Mouse (Mus musculus) liver, postnatal 0 days (tissue): ENCODE results near the gene Trpv2. TPM values are rescaled to one million over a fixed set of nuclear protein-coding genes. Genes with fewer than 3 reads are reported as not detected.

Experiments used
- ATAC-seq: fragments of 200-750 bp; cut with Nextera tagmentation; 2 replicates; pipeline ENCODE4 v1.8.0; 2017; ENCODE audit warnings: mild to moderate bottlenecking, moderate library complexity
- DNase-seq: peaks from one replicate; pipeline ENCODE4 v3.0.0-alpha.2; 2016
- H3K27ac ChIP-seq: fragments of 300-500 bp; sonication (generic); 2 replicates; pipeline ENCODE4 v1.5.1; 2014; ENCODE audit warnings: antibody characterized with exemption, moderate library complexity, mild to moderate bottlenecking, low read depth
- H3K27me3 ChIP-seq: fragments of 300-500 bp; sonication (generic); 2 replicates; pipeline ENCODE4 v1.6.1; 2014; ENCODE audit warnings: low read length, control low read depth, mixed read lengths; ENCODE audit not compliant: insufficient read depth
- H3K36me3 ChIP-seq: fragments of 300-500 bp; sonication (generic); replicated peaks from 2 replicates; pipeline ENCODE4 v1.6.1; 2014; ENCODE audit warnings: mild to moderate bottlenecking, control low read depth, low read length, moderate library complexity, mixed read lengths; ENCODE audit not compliant: insufficient read depth
- H3K4me1 ChIP-seq: fragments of 300-500 bp; sonication (generic); 2 replicates; pipeline ENCODE4 v1.6.1; 2014; ENCODE audit warnings: antibody characterized with exemption, mild to moderate bottlenecking, control low read depth; ENCODE audit not compliant: insufficient read depth
- H3K4me2 ChIP-seq: fragments of 300-500 bp; sonication (generic); 2 replicates; pipeline ENCODE4 v1.6.1; 2014; ENCODE audit warnings: low read depth, mild to moderate bottlenecking, low read length, moderate library complexity, mixed read lengths
- H3K4me3 ChIP-seq: fragments of 300-500 bp; sonication (generic); 2 replicates; pipeline ENCODE4 v1.5.1; 2014; ENCODE audit warnings: low read depth, low read length
- H3K9ac ChIP-seq: fragments of 300-500 bp; sonication (generic); replicated peaks from 2 replicates; pipeline ENCODE4 v1.6.1; 2014; ENCODE audit warnings: mild to moderate bottlenecking, moderate library complexity
- H3K9me3 ChIP-seq: fragments of 300-500 bp; sonication (generic); 2 replicates; pipeline ENCODE4 v1.6.1; 2016; ENCODE audit warnings: mild to moderate bottlenecking, control low read depth, low read length, mixed read lengths
- CTCF ChIP-seq: sonication (generic); IDR thresholded peaks from 2 replicates; pipeline ENCODE4 v1.5.1; 2016; ENCODE audit warnings: antibody characterized with exemption, low read depth
- EP300 ChIP-seq: IDR thresholded peaks from 2 replicates; pipeline ENCODE4 v1.6.1; 2016; ENCODE audit warnings: antibody characterized with exemption, low read depth, mild to moderate bottlenecking
- WGBS: fragments of 180-500 bp; shearing (Covaris S2); extraction: QIAGEN DNeasy Blood & Tissue Kit; methylation state at CpG from one replicate; pipeline ENCODE4 v1.1.7; 2014; ENCODE audit not compliant: insufficient replicate concordance; 5-methylcytosine and 5-hydroxymethylcytosine counted together
- polyA plus RNA-seq: library from polyadenylated mRNA; unstranded; fragments of >200 nt; fragmentation: Nextera tagmentation; extraction: Ambion mirVana; gene quantifications from 2 replicates; pipeline ENCODE4 v1.2.1, GENCODE M21; 2015

Gene Trpv2
- polyA plus RNA-seq, 1 experiment from 2014 or later, result 5.4 TPM

DNA sequence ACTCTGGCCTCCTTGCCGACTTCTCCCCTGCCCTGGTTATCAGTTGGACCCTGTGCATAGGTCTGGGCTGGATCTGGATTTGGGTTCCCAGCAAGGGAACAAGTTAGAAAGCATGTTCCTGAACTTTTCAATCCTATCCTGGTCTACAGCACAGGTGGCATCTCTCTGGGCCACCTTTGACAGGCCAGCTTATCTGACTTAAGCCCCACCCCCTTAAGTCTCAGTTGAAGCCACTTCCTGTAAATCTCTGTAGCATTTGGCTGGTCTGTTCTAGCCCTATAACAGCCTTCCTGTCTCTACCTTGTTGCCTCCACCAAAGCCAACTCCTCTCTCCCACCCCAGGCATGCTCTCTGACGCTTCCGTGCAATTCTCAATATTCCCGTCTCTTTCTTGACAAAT lies 24.3 kb downstream of the Trpv2 start:
- no peak for TF ChIP-seq CTCF
- no peak for TF ChIP-seq EP300
- 81% methylated on average over 4 of the region's 4 CpGs for WGBS
- ATAC-seq (no peak), DNase-seq (no peak)
- no peak overlapping the region for H3K9ac ChIP-seq
- no peaks in the 10 kb centered on the region for H3K27me3 ChIP-seq
- H3K4me1 ChIP-seq, result peaks cover 6% of the 10 kb centered on the region
- H3K4me2 ChIP-seq, result no peak overlapping the region
- no peaks in the 10 kb centered on the region for H3K9me3 ChIP-seq
- H3K27ac ChIP-seq, result no peak overlapping the region
- no peak overlapping the region for H3K4me3 ChIP-seq
- H3K36me3 ChIP-seq, result no peaks in the 10 kb centered on the region

DNA sequence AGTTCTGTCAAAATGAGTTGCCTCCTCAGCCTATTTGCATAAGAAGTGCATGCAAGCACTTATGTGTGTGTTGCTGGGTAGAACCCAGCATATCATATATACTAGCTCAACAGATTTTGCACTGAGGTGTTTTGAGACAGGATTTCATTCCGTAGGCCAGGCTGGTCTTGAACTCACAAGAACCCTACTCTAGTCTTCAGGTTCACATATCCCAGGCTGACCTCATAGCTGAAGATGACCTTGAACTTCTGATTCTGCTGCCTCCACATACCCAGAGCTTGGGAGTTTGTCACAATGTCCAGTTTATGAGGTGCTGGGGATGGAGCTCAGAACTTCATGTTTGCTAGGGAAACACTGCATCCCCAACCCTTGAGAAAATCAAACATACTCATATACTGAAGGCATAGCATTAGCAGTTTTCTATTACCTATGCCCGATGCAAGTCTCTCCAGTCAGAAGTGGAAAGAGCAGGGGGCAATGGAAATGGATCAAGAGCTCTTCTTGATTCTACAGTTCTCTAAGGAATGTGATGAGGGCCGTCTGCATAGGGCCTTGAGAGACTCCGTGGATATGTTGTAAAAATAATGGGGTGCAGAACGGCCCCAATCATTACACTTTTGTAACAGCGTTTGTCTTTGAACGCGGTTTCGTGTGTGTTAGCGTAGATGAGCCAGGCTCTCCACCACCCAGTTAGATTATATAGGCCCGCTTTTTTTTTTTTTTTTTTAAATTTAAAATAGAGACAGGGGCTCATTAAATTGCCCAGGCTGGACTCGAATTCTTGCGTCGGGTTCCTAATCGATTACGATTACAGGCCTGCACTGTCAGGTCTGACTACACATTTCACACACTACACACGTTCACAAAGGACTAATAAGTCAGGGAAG lies 27.7 kb downstream of the Trpv2 start:
- Histone ChIP-seq H3K27ac (peak overlapping the region; percentile 96), H3K9me3 (no peaks in the 10 kb centered on the region), H3K4me2 (peak overlapping the region; percentile 79), H3K4me3 (peak overlapping the region; percentile 83), H3K36me3 (peaks cover 30% of the 10 kb centered on the region), H3K4me1 (peaks cover 22% of the 10 kb centered on the region), H3K9ac (peak overlapping the region; percentile 61), H3K27me3 (no peaks in the 10 kb centered on the region)
- TF ChIP-seq CTCF, result no peak
- no peak for TF ChIP-seq EP300
- peak; percentile 0; the same call in 1 of the 2 replicates for ATAC-seq
- WGBS, result 12% methylated on average over 17 of the region's 17 CpGs
- no peak for DNase-seq

DNA sequence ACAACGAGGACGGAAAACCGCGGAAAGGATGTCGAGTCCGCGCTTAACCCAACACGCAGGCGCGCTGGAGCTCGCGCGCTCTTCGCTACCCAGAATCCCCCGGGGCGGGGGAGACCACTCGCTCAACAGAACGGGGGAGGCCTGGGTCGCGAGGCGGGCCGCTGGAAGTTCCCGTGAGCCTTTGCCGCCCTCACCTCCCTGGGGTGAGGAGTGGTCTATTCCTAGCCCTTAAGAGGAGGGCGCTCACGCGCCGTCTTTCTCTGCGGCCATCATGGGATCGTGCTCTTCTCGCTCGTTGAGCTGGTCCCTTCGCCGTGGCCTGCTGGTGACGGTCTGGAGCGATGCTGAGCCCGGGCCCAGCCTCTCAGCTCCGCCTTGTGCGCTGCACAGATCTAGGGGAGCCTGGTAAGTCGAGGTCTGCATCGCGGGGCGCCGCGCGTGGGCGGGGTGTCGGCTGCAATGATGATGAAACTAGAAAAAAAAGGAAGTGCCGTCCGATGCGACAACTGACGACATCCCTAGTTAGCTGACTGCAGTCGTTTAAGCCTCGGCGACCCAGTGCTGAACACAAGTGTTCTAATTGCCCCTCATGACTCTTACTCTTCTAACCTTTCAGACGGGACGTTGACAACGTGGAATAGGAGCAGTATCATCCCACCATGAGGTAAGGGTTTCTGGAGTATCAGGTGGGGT lies 28.5 kb downstream of the Trpv2 start:
- Histone ChIP-seq H3K9me3 (no peaks in the 10 kb centered on the region), H3K4me2 (peak overlapping the region; percentile 79), H3K4me1 (peaks cover 22% of the 10 kb centered on the region), H3K9ac (peak overlapping the region; percentile 85), H3K27me3 (no peaks in the 10 kb centered on the region), H3K36me3 (peaks cover 38% of the 10 kb centered on the region), H3K27ac (peak overlapping the region; percentile 96), H3K4me3 (peak overlapping the region; percentile 83)
- WGBS, result under 1% methylated on average over 58 of the region's 58 CpGs
- DNase-seq (peak; percentile 97), ATAC-seq (peak; percentile 95)
- TF ChIP-seq EP300 (peak; percentile 75; the same call in 1 of the 2 replicates), CTCF (peak; percentile 38)

DNA sequence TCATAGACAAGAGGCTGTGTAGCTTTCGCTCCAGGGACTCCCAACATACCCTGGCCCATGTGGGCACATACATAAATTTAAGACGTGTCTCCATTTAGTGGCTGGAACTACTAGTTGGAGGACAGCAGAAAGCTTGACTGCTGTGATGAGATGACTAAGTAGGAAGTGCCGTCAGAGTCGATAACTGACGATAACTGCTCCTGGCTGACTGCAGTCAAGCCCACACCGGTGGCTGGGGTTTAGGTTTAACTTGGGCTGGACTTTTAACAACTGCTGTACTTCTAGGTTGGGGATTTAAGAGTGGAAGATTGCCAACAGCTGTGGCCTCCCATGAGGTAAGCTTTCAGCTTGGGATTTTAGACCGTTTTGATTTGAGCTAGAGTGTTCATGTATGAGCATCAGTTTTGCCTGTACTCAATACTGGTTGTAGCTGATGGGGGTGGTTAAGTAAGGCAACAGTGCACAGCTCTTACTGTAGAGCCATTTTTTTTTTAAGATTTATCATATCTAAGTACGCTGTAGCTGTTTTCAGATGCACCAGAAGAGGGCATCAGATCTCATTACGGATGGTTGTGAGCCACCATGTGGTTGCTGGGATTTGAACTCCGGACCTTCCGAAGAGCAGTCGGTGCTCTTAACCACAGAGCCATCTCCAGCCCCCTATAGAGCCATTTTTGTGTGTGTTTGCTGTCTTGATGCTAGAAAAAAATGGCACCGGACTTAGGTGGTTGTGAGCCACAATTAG lies 29.2 kb downstream of the Trpv2 start:
- peak; percentile 50 for DNase-seq
- Histone ChIP-seq H3K4me1 (peaks cover 22% of the 10 kb centered on the region), H3K4me2 (peak overlapping the region; percentile 79), H3K36me3 (peaks cover 39% of the 10 kb centered on the region), H3K27ac (peak overlapping the region; percentile 96), H3K9ac (peak overlapping the region; percentile 85), H3K27me3 (no peaks in the 10 kb centered on the region), H3K9me3 (no peaks in the 10 kb centered on the region), H3K4me3 (peak overlapping the region; percentile 83)
- WGBS, result under 1% methylated on average over 13 of the region's 13 CpGs
- TF ChIP-seq EP300, result no peak
- TF ChIP-seq CTCF, result peak; percentile 52
- ATAC-seq, result peak; percentile 18

DNA sequence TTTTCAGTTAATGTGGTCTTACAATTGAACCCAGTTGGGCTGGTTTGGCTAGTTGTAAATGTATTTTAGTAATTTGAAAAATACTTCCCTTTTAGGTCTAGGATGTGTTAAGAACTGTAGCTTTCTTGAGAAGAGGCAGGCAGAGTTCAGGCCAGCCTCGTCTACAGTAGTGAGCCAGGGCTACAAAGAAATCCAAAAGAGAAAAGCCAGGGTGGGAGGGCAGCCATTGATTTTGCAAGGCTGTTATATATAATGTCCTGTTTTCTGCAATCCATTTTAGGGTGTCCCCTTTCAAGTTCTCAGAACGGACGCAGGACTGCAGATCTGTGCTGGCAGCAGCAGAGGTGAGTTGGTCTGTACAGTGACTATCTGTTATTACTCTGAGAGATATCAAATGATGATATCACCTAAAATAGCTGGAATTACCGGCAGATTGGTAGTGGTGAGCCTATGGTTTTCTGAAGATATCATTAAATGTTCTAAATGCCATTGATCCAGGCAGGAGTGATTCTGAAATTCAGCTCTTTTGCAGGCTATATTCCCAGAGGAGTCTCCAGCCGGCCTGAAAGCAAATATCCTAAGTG lies 29.9 kb downstream of the Trpv2 start:
- 18% methylated on average over 5 of the region's 5 CpGs for WGBS
- ATAC-seq (no peak), DNase-seq (no peak)
- peak overlapping the region; percentile 79 for H3K4me2 ChIP-seq
- H3K27ac ChIP-seq, result peak overlapping the region; percentile 4; the same call in 1 of the 2 replicates
- peak overlapping the region; percentile 83 for H3K4me3 ChIP-seq
- H3K9me3 ChIP-seq, result no peaks in the 10 kb centered on the region
- no peaks in the 10 kb centered on the region for H3K27me3 ChIP-seq
- peak overlapping the region; percentile 85 for H3K9ac ChIP-seq
- TF ChIP-seq EP300 (no peak), CTCF (no peak)
- H3K4me1 ChIP-seq, result peaks cover 25% of the 10 kb centered on the region
- H3K36me3 ChIP-seq, result peaks cover 39% of the 10 kb centered on the region
